Mouse (Mus musculus): ENCODE data around the gene Exoc4. TPM values are rescaled to one million over a fixed set of nuclear protein-coding genes. Genes with fewer than 3 reads are reported as not detected.

The Exoc4 gene
- total RNA-seq, 2 experiments from 2014 or later: 25.9 to 40.1 TPM

DNA sequence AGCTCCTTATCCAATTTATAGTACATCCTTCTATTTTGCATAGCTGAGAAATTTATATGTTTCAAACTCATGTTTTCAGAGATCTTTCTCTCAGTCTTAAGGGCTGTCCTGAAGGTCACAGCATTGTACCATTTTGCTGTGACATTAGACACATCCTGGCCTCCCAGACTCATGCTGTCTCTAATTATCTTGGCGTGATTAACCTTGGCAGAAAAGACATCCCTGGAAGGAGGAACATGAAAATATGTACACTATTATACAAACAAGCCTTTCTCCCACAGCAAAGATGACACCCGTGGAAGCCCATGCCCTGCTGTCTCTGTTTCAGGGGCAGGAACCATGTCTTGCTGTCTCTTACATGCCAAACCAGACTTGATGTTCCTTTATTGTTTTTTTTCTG lies 59.8 kb downstream of the Exoc4 start:
- ATAC-seq (ENCODE audit: poor library complexity, severe bottlenecking): no peak

GRCm38 (mm10) chr6:33310486-33310885 lies 61.6 kb downstream of the Exoc4 start:
- no peak for ATAC-seq (ENCODE audit: poor library complexity, severe bottlenecking)

- no peak for ATAC-seq (ENCODE audit: poor library complexity, severe bottlenecking)
Measured at GRCm38 (mm10) chr6:33322849-33323248, 74.0 kb downstream of the Exoc4 start.

DNA sequence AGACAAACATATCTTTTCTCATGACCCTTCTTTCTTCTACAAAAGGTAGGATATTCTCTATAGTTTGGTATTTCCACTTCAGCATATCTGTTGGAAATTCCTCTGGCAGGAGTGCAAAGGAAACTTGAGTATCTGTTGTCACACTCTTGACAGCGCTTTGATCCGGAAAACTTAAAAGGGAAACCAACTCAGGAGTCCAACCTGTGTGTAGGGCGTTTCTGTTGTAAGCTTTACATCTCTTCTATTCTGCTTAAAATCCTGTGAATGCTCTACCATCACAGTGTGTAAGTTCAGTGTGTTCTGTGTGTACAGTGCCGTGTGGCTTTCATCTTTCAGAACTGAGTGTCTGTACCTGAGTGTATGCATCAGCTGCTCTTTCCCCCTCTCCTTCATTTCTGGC lies 74.5 kb downstream of the Exoc4 start:
- no peak for ATAC-seq (ENCODE audit: poor library complexity, severe bottlenecking)

DNA sequence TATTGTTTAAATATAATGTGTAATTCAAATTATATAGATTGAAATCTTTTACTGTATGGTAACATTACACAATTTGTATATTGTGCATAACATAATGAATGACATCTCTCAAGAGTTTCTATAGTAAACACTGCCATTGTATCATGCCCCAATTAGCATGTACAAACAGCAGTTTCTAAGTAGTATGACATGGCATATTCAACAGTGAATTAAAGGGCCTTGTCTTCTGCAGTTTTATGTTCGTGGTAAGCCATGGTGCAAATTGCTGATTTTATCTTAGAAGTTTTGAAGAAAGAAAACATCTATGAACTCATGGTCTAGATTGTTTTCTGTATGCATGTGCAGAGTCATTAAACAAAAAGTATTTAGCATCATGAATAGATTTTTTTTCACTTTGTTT lies 79.4 kb downstream of the Exoc4 start:
- no peak for ATAC-seq (ENCODE audit: poor library complexity, severe bottlenecking)

GRCm38 (mm10) chr6:33347088-33347775 lies 98.3 kb downstream of the Exoc4 start:
- ATAC-seq (ENCODE audit: poor library complexity, severe bottlenecking): no peak

- no peak for ATAC-seq (ENCODE audit: poor library complexity, severe bottlenecking)
Measured at GRCm38 (mm10) chr6:33361613-33362012, 112.7 kb downstream of the Exoc4 start.

- no peak for ATAC-seq (ENCODE audit: poor library complexity, severe bottlenecking)
Measured at GRCm38 (mm10) chr6:33380517-33380916, 131.6 kb downstream of the Exoc4 start.

DNA sequence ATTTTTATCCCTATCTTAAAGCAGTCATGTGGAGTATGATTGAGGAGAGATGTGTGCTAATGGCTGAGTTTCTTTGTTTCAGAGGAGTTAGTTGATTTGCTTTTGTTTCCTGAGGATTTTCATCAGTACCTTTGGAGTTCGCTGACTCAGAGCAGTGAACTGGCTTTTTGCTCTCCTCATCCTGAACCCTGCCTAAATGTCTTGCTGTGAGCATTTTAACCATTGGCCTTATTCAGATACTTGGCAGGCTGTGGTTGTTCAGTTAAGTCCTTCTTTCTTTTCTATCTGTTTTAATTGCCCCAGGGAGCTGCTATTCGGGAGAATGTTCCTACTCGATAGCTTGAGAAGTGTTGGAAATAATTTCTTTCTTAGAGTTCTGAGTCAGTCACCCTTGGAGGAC lies 133.3 kb downstream of the Exoc4 start:
- no peak for ATAC-seq (ENCODE audit: poor library complexity, severe bottlenecking)

GRCm38 (mm10) chr6:33392020-33392419 lies 143.1 kb downstream of the Exoc4 start:
- ATAC-seq (ENCODE audit: poor library complexity, severe bottlenecking): no peak

DNA sequence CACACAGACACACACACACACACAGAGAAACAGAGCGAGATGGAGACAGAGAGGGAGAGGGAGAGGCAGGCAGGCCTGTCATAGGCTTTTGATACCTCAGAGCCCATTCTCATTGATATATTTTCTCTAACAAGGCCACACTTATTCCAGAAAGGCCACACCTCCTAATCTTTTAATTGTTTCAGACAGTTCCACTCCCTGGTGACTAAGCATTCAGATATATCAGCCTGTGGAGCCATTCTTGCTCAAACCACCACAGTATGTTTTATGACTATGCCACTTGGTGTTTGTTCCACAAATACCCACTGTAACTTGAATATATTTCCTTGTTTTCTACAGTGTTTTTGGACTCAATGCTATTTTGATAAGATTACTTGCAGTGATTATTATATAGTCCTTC lies 150.6 kb downstream of the Exoc4 start:
- no peak for ATAC-seq (ENCODE audit: poor library complexity, severe bottlenecking)

- ATAC-seq (ENCODE audit: poor library complexity, severe bottlenecking): peak; percentile 92
Measured at GRCm38 (mm10) chr6:33401161-33401560, 152.3 kb downstream of the Exoc4 start.

- 0 out of 2 replicates have a peak, but pooled peaks have one; percentile 28 for ATAC-seq (ENCODE audit: poor library complexity, severe bottlenecking)
Measured at GRCm38 (mm10) chr6:33405562-33406275, 156.8 kb downstream of the Exoc4 start.

GRCm38 (mm10) chr6:33409586-33409985 lies 160.7 kb downstream of the Exoc4 start:
- no peak for ATAC-seq (ENCODE audit: poor library complexity, severe bottlenecking)

DNA sequence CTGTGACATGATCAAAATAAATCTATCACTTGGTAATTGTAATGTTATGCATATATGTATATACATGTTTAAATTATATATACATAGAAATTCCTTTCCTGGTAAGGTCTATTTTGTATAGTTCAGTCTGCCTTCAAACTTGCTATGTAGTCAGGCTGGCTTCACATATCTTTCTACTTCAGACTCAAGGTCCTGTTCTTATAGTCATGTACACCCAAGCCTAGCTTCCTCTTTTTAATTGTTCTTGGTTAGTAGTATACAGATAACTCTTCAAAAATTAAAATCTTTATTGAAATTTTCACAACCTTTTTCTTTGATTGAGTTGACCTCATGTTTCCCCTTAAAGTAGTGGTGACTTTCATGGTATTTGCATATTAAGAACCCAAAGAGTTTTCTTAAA lies 176.1 kb downstream of the Exoc4 start:
- no peak for ATAC-seq (ENCODE audit: poor library complexity, severe bottlenecking)

- no peak for ATAC-seq (ENCODE audit: poor library complexity, severe bottlenecking)
Measured at GRCm38 (mm10) chr6:33431207-33431787, 182.4 kb downstream of the Exoc4 start.

DNA sequence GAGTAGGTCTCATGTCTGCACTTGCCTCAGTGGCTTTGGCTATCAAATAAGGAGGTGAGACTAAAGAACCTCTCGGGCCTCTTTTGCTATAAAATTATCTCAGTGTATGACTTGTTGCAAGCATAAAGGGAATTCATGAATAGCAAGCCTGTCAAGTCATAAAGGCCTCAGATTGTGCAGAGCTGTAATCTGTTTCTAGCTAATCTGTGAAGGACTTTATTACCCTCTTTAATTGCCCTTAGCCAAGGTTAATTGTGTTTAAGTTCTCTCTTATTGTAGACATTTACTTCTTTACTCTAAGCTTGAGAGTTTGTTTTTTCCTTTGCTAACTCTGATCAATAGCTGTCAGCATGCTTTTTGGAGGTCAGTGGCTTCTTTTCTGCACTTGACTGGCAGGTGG lies 191.6 kb downstream of the Exoc4 start:
- ATAC-seq (ENCODE audit: poor library complexity, severe bottlenecking): no peak

- no peak for ATAC-seq (ENCODE audit: poor library complexity, severe bottlenecking)
Measured at GRCm38 (mm10) chr6:33453810-33454209, 204.9 kb downstream of the Exoc4 start.

DNA sequence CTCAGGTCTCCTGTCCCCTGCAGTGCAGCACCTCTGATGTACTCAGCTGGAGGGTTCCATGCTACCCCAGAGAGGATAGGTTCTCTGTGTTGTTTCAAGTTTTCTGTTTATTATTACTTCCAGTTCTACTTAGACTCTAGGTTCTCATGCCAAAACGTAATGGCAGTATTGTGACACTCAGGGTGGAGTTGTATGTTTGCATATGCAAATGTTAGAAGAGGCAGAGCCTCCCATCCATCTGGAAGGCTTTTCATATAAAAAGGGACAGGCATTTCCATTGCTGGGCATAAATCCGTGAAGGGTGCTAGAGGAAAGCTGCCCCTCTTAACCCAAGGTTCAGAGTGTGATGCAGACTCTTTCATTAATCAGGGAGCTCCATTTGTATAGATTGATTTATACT lies 205.5 kb downstream of the Exoc4 start:
- no peak for ATAC-seq (ENCODE audit: poor library complexity, severe bottlenecking)

GRCm38 (mm10) chr6:33455238-33455637 lies 206.4 kb downstream of the Exoc4 start:
- ATAC-seq (ENCODE audit: poor library complexity, severe bottlenecking): no peak

DNA sequence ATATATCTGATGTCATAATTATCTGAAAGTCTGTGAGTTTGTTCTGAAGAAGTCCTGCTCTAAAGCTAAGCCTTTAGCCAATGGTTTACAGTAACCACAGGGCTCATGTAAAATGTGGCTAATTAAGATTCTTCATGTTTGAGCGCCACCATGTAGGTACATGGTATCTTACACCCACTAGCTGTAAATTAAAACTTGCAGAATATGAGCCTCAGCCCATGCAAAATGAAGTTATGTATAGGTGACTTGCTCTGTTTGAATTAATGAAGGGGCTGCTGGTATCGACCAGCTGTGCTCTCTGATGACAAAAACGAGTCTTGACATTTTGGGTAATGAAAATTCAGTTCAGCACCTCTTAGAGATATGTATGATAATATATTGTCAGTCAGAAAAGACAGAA lies 216.0 kb downstream of the Exoc4 start:
- no peak for ATAC-seq (ENCODE audit: poor library complexity, severe bottlenecking)

DNA sequence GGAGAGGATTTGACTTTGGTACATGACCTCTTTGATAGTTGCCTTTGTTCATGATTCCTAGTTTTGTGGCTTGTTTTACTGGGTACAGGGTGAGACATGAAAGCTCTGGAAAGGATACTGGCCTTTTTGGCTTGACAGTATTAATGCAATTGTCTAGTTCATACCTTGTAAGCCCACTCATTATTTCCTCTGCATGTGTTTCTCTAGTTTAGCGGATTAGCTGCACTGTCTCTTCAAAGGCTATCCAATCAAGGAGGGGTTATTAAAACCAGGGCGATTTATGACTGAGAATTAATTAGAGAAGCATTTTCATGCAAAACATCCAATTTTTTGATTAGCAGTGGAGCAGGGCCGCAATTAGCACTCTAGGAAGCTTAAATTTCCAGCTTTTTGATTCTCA lies 216.5 kb downstream of the Exoc4 start:
- ATAC-seq (ENCODE audit: poor library complexity, severe bottlenecking): no peak

All from megakaryocyte, adult 5-6 weeks (primary cell).